Mouse (Mus musculus): Measurements from ENCODE around the gene 1810037I17Rik.

The 1810037I17Rik gene

GRCm38 (mm10) chr3:122924009-122924914 is at the start of gene 1810037I17Rik:
Gene 1810037I17Rik (plus strand): TSS chr3:122924203.
- DNase-seq (ENCODE audit: low spot score): peak; percentile 99

- DNase-seq (ENCODE audit: low spot score): no peak
Measured at GRCm38 (mm10) chr3:122876870-122877269, 47.1 kb upstream of the 1810037I17Rik start.

- DNase-seq (ENCODE audit: low spot score): no peak
Measured at GRCm38 (mm10) chr3:122877543-122877942, 46.5 kb upstream of the 1810037I17Rik start.

- DNase-seq (ENCODE audit: low spot score): no peak
Measured at GRCm38 (mm10) chr3:122878705-122879315, 45.2 kb upstream of the 1810037I17Rik start.

GRCm38 (mm10) chr3:122887505-122888301 is 36.3 kb upstream of the 1810037I17Rik start:
- no peak for DNase-seq (ENCODE audit: low spot score)

GRCm38 (mm10) chr3:122888371-122888819 is 35.6 kb upstream of the 1810037I17Rik start:
- no peak for DNase-seq (ENCODE audit: low spot score)

GRCm38 (mm10) chr3:122894772-122895171 is 29.2 kb upstream of the 1810037I17Rik start, which contains the start of gene Fabp2:
Gene Fabp2 (plus strand): TSS chr3:122895072.
- no peak for DNase-seq (ENCODE audit: low spot score)

GRCm38 (mm10) chr3:122895189-122895731 is 28.7 kb upstream of the 1810037I17Rik start:
- no peak for DNase-seq (ENCODE audit: low spot score)

GRCm38 (mm10) chr3:122898254-122898653 is 25.7 kb upstream of the 1810037I17Rik start:
- no peak for DNase-seq (ENCODE audit: low spot score)

- no peak for DNase-seq (ENCODE audit: low spot score)
Measured at GRCm38 (mm10) chr3:122903746-122904433, 20.1 kb upstream of the 1810037I17Rik start.

- DNase-seq (ENCODE audit: low spot score): no peak
Measured at GRCm38 (mm10) chr3:122907841-122908240, 16.2 kb upstream of the 1810037I17Rik start.

GRCm38 (mm10) chr3:122915493-122915892 is 8.5 kb upstream of the 1810037I17Rik start:
- no peak for DNase-seq (ENCODE audit: low spot score)

- DNase-seq (ENCODE audit: low spot score): no peak
Measured at GRCm38 (mm10) chr3:122916191-122916680, 7.8 kb upstream of the 1810037I17Rik start.

GRCm38 (mm10) chr3:122918672-122919071 is 5.3 kb upstream of the 1810037I17Rik start:
- DNase-seq (ENCODE audit: low spot score): no peak

- DNase-seq (ENCODE audit: low spot score): no peak
Measured at GRCm38 (mm10) chr3:122919260-122919659, 4.7 kb upstream of the 1810037I17Rik start, which contains the start of gene Gm10959. Gene Gm10959 (minus strand): TSS chr3:122919360.

GRCm38 (mm10) chr3:122920572-122921435 is 3.2 kb upstream of the 1810037I17Rik start:
- DNase-seq (ENCODE audit: low spot score): no peak

GRCm38 (mm10) chr3:122921676-122922527 is 2.1 kb upstream of the 1810037I17Rik start:
- DNase-seq (ENCODE audit: low spot score): no peak

GRCm38 (mm10) chr3:122923147-122923546 is 856 bp upstream of the 1810037I17Rik start:
- no peak for DNase-seq (ENCODE audit: low spot score)

- DNase-seq (ENCODE audit: low spot score): no peak
Measured at GRCm38 (mm10) chr3:122929723-122930122, 5.7 kb downstream of the 1810037I17Rik start.

Data from ovary, postnatal 14 days (tissue).